Mouse (Mus musculus) lung, postnatal 25 days (tissue): ENCODE measurements around the gene Tdp1.
A peak's percentile ranks its signal among the peaks of the same experiment; 100 is the strongest.

Experiments used
- DNase-seq: peaks from one replicate; pipeline ENCODE4 v3.0.0; 2022; ENCODE audit warnings: low spot score

The Tdp1 gene

GRCm38 (mm10) chr12:99898248-99898870, 14.0 kb downstream of the Tdp1 start:
- no peak for DNase-seq

DNA sequence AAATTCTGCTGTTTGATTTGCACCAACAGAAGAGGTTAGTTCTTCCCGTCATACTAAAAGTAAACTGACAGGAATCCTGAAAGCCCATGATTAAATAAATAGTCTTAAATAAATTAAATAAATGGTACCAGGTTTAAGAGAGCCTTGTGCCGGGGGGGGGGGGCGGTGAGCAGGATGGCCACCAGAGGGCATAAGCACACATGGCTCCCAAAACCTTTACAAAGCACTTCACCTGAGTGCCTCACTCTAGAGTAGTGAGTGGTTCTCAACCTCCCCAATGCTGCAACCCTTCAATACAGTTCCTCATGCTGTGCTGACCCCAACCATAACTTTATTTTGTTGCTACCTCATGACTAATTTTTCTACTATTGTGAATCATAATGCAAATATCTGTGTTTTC, 15.7 kb downstream of the Tdp1 start:
- DNase-seq: peak; percentile 11

DNA sequence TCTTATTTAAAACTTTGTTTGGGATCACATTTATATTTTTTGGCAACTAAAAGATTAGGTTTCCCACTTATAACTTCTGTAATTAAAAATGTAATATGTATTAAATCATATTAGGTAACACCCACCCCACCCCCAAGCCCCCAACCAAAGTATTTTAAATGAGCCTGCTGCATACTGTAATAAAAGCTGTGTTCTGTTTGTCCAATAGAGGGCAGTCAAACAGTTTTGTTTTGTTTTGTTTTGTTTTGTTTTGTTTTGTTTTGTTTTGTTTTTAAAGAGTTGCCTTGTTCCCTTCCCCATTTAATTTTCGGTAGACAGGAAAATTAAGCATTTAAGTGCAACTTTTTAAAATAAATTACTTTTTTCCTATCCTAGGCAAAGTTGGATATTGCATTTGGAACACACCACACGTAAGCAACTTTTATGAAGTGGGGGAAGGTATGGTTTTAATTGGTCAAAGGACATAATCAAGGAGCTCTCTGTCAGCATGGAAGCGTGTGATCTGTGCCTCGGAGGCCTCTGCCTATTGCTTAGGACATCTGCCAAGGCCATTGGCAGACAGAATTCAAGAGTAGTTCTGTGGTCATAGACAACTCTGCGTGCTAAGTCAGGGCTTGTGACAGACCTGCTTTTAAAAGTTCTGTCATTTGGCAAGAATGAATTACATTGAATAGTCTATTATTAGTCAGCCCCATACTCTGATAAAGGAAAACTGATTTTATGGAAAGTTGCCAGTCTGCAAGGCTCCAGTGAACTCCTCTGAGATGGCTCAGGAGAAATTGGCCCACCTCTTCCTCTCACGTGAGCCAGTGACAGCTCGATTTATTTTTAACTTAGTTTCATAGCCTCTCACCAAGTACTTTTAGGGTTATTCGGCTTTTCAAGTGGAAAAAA, 17.9 kb downstream of the Tdp1 start:
- DNase-seq: no peak

DNA sequence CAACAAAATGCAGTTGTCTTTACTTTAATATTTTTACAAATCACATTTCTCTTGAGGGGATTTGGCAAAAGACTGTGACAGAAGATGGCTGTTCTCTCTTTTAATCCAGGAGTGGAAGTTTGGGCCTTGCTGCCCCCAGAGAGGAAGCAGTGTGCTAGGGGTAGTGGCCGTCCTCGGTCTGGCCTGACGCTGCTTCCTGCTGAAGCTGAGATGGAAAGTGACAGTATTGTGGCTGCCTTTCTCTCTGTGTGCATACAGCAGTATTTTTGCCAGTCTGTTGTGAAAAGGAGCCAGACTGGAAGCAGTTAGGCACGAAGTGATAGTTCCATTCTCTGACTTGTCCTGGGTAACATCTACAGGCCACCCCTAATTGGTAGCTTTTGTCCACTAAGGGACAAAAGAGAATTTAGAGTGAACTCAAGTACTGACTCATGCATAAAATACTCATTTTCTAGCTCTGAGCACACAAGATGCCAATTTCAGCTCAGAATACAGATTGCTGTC, 18.6 kb downstream of the Tdp1 start:
- no peak for DNase-seq

DNA sequence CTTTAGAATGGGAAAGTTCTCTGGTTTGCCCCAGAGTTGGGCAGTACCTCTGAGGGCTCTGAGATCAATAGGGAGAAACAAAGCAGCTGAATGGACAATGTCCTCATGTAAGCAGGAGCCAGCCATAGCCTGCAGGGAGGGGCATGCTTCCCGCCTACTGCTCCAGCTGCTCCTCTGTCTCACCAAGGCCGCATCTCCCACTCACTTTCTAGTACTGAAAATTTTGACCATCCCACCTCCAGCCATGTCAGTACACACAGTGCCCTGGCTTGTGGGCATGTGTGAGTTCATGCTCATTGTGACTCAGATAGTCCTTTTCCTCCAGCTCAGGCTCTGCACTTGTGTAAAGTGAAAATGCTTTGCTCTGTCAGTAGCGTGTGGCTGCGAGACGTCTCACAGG, 20.2 kb downstream of the Tdp1 start:
- no peak for DNase-seq

DNA sequence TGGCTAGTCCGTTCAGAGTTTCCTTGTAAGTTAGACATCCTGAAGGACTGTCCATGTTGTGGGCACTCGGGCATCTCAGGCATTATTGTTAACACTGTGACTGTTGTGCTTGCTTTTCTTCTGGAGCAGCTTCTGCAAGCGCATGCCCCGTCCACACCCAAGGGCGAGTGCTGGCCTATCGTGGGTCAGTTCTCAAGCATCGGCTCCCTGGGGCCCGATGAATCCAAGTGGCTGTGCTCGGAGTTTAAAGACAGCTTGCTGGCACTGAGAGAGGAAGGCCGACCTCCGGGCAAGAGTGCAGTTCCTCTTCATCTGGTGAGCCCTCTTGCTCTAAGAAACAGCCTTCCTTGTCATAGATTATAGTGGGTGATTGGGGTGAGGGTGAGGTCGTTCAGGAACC, 27.1 kb downstream of the Tdp1 start:
- no peak for DNase-seq

GRCm38 (mm10) chr12:99917800-99918427, 33.6 kb downstream of the Tdp1 start:
- DNase-seq: no peak

- DNase-seq: no peak
These were observed 35.3 kb downstream of the Tdp1 start for GRCm38 (mm10) chr12:99919636-99920035.

DNA sequence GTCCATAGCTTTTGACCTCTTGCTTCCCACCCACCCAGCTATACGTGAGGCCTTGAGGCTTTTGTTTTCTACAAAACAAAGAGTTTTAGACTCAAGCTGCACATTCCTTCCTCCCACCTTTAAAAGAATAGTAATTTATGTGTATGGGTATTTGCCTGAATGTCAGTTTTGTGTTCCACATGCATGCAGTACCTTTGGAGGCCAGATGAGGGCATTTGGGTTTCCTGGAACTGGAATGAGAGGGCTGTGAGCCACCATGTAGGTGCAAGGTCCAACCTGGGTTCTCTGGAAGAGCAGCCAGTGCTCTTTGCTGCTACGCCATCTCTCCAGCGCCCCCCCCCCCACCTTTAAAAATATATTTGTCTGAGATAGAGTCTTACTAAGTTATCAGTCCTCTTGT, 36.7 kb downstream of the Tdp1 start:
- no peak for DNase-seq

- DNase-seq: no peak
These were observed 38.9 kb downstream of the Tdp1 start for GRCm38 (mm10) chr12:99923131-99923606.

DNA sequence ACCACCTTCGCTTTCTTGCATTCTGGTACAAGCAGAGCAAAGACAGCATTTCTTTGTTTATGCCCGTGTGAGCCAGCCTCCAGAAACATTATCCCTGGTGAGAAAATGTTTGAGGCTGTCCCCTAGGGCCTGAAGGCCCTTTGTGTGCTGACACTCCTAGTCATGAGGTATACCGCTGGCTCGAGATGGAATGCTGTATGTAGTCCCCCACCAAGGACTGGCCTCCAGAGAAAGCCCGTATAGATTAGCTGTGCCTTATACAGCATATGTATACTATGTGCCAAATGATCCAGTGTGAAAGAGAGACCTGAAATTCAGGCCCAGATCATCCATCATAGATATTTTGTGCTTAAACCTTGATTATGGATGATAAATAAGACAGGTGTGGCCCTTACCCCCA, 39.4 kb downstream of the Tdp1 start:
- DNase-seq: no peak

GRCm38 (mm10) chr12:99928311-99928710, 44.0 kb downstream of the Tdp1 start:
- DNase-seq: no peak

- DNase-seq: no peak
These were observed 44.8 kb downstream of the Tdp1 start for GRCm38 (mm10) chr12:99929160-99929559.

DNA sequence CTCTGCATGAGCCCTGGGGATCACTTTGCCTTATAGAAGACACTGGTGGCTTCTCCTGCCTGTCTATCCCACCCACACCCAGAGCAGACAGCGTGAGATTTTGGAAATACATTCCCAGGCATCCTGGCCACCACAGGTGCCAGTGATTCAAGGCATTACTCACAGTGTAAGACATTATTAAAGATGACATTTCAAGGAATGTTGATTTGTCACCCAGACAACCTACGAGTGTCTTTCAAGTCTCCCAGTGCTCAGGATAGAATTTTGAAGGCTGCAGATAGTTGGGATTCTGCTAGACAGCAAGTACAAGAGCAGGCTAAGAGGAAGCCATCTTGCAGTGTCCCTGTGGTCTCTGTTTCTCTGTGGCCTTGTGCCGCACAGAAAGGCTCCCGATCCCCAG, 47.9 kb downstream of the Tdp1 start:
- DNase-seq: no peak

DNA sequence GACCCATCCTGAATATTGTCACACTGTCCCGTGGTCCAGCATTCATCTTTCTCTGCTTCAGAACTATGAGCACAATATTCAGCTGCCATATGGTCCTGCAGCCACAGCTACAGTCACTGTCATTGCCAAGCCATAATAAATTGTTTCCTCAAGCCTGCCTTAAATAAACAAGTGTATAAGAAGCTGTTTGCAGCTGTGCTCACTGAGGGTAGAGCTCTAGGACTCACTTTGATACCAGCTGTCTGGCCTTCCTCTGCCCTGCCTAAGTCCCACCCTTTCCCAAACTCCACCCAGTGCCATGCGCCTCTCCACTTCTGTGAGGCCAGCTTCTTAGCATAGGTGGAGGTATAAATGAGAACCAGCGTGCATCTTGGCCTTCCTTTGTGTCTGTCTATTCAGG, 49.3 kb downstream of the Tdp1 start:
- DNase-seq: no peak

- DNase-seq: no peak
These were observed 51.1 kb downstream of the Tdp1 start for GRCm38 (mm10) chr12:99935403-99935802.

DNA sequence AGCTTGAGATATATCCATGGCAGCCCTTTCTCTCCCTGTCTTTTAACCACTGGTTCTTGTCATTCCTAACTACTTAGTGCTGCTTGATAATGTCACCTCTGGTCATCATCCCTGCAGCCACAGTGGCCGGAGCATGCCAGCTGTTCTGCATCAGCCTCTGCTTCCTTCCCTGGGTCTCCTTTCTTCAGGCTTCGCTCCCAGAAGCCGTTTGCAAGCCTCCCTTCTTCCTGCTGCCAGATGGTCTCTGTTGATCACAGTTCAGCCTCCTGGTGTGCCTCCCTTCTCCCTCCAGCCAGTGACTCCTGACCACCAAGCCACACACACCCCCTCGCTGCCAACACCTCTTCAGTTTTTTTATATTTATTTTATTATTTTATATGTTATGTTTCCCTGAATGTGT, 54.2 kb downstream of the Tdp1 start:
- peak; percentile 64 for DNase-seq

GRCm38 (mm10) chr12:99939179-99939578, 54.9 kb downstream of the Tdp1 start:
- DNase-seq: no peak

DNA sequence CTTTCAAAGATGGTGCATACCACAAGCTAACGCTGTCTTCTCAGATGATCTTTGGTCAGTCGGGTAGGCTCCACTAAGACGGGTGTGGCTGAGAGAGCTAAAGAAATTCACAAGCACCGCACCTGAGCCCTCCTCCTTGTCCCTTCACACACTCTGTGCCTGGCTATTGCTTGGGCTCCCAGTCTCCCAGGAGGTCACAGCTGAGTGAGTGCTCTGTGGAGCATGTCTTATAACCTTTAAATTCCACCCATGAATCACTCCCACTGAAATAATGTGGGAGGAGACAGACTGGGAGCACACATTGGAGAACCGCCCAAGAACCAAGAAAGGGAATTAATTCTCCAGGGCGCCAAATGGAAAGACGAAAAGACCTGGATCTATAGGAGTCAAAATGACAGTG, 56.4 kb downstream of the Tdp1 start:
- DNase-seq: no peak

- DNase-seq: no peak
These were observed 58.1 kb downstream of the Tdp1 start for GRCm38 (mm10) chr12:99942441-99942840.

GRCm38 (mm10) chr12:99952928-99953327, 68.6 kb downstream of the Tdp1 start:
- peak; percentile 35 for DNase-seq

DNA sequence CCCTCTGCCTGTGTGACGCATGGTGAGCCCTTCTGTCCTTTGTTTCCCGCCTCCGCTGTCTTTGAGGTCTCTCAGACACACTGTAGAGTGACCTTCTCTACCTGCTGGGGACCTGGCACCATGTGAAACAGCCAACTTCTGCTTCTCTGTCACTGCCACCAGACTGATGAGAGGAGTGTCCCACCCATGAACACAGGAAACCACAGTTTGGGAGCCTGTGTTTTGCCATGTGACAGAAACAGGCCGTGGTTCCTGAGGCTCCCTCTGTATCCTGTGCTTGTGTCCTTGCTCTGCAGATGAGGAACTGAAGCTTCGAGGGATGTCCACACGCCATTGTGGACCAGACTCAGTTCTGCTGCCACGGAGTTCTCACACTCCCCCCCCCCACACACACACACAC, 72.1 kb downstream of the Tdp1 start:
- peak; percentile 28 for DNase-seq
